8 mouse cellular contexts compared by ENCODE assay signal in the genomic region with DNA sequence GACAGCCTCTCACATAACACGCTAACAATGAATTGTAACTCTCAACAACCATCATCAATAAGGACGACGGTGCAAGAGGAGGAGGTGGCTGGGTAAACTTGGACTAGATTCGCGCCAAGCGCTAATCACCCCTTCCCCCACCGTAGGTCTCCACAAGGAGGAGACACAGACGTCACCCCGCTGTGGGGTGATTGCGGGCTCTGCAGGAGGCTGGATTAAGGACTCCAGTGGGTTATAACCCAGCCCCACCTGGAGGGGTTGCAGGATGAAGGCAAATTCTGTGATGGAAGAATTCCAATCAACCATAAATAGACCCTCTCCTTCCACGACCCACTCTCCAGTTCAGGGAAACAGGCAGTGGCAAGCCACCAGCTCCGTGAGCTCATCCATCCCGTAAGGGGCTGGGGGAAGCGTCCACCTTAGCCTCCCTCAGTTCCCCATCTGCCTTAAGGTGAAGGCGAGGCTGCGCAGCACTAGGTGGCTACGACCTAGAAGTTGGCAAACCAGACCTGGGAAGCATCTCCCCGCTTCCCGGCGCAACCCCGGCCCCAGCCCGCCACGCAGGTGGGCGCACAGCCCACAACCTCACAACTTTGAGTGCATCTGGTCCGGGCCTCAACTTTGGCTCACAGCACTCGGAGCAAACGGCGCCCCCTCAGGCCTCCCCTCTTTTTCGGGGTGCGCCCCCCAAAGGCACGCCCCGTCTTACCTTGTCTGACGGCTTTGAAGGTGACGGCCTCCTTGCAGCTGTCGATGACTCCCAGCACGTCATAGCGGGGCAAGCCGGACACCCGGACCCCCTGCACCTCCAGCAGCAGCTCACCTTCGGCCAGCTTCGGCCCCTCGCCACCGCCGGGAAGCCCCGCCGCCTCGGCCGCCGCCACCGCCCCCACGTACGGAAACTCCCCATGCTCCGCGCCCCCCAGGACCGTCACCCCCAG. TPM values are rescaled to one million over a fixed set of nuclear protein-coding genes. Genes with fewer than 3 reads are reported as not detected.
DNase-seq lines count a peak whose midpoint lies in the region; ATAC-seq and TF ChIP-seq lines count a peak whose summit lies in the region.

No protein-coding gene starts in this region.

- WGBS in heart, embryonic 11.5 days (ENCODE audit: insufficient replicate concordance) = under 1% methylated on average over 55 of the region's 55 CpGs
- under 1% methylated on average over 55 of the region's 55 CpGs for WGBS in kidney, embryonic 15.5 days
- under 1% methylated on average over 51 of the region's 55 CpGs for whole genome bisulfite sequencing in stomach, postnatal 0 days

- peak; percentile 15; the same call in 1 of the 2 replicates for ATAC-seq in heart, embryonic 11.5 days (replicated peaks; ENCODE audit: insufficient number of reproducible peaks, low FRiP score, low TSS enrichment)
- ATAC-seq in kidney, embryonic 15.5 days (replicated peaks; ENCODE audit: low FRiP score) = peak; percentile 15; the same call in 1 of the 2 replicates
- ATAC-seq in stomach, postnatal 0 days (ENCODE audit: low FRiP score, low TSS enrichment) = 0 out of 2 replicates have a peak, but pooled peaks have one; percentile 3
- no peak for ATAC-seq in megakaryocyte progenitor cell, adult 5-6 weeks (replicated peaks; ENCODE audit: poor library complexity)

- H3K4me1 ChIP-seq in heart, embryonic 11.5 days (ENCODE audit: control insufficient read depth, insufficient read depth, low read length) = peaks cover 22% of the 10 kb centered on the region
- peaks cover 25% of the 10 kb centered on the region for H3K4me1 ChIP-seq in kidney, embryonic 15.5 days
- peaks cover 2% of the 10 kb centered on the region; the same call in 1 of the 2 replicates for H3K4me1 ChIP-seq in stomach, postnatal 0 days (replicated peaks; ENCODE audit: control insufficient read depth, insufficient read depth)

- H3K4me2 ChIP-seq in heart, embryonic 11.5 days = peak overlapping the region; percentile 96
- peak overlapping the region; percentile 95 for H3K4me2 ChIP-seq in kidney, embryonic 15.5 days
- H3K4me2 ChIP-seq in stomach, postnatal 0 days (replicated peaks; ENCODE audit: low read depth) = peak overlapping the region; percentile 91

- TF ChIP-seq CTCF in stomach, postnatal 0 days (IDR thresholded peaks at IDR 0.05; ENCODE audit: low read depth) = peak; percentile 52

- no peaks in the 10 kb centered on the region for H3K9me3 ChIP-seq in heart, embryonic 11.5 days (replicated peaks; ENCODE audit: control insufficient read depth, low read length)
- no peaks in the 10 kb centered on the region for H3K9me3 ChIP-seq in kidney, embryonic 15.5 days (replicated peaks)
- no peaks in the 10 kb centered on the region for H3K9me3 ChIP-seq in stomach, postnatal 0 days (ENCODE audit: control insufficient read depth, low read length)

- DNase-seq in 3T3-L1 (ENCODE audit: low read depth, low spot score) = peak; percentile 63
- DNase-seq in Muller cell, postnatal 12 days (ENCODE audit: inconsistent ontology term) = peak; percentile 43
- DNase-seq in cerebellum, postnatal 4 days (ENCODE audit: low spot score in 2 of 2) = peak; percentile 22 to 29
- peak; percentile 37 for DNase-seq in lung, postnatal 14 days
- DNase-seq in stomach, postnatal 0 days (ENCODE audit: low spot score) = peak; percentile 72

- peak overlapping the region; percentile 87 for H3K9ac ChIP-seq in heart, embryonic 11.5 days (ENCODE audit: low read depth, low read length)
- H3K9ac ChIP-seq in kidney, embryonic 15.5 days = peak overlapping the region; percentile 81
- H3K9ac ChIP-seq in stomach, postnatal 0 days (ENCODE audit: low read length) = peak overlapping the region; percentile 84

- H3K27ac ChIP-seq in heart, embryonic 11.5 days (ENCODE audit: low read depth, low read length) = peak overlapping the region; percentile 97
- H3K27ac ChIP-seq in kidney, embryonic 15.5 days = peak overlapping the region; percentile 99
- peak overlapping the region; percentile 96 for H3K27ac ChIP-seq in stomach, postnatal 0 days (replicated peaks)

- no peaks in the 10 kb centered on the region for H3K36me3 ChIP-seq in heart, embryonic 11.5 days (ENCODE audit: control insufficient read depth, insufficient read depth, low read length)
- no peaks in the 10 kb centered on the region for H3K36me3 ChIP-seq in kidney, embryonic 15.5 days
- no peaks in the 10 kb centered on the region for H3K36me3 ChIP-seq in stomach, postnatal 0 days (ENCODE audit: control insufficient read depth, insufficient read depth, low read length)

- no peaks in the 10 kb centered on the region for H3K27me3 ChIP-seq in heart, embryonic 11.5 days (ENCODE audit: control insufficient read depth, insufficient read depth, low read length)
- no peaks in the 10 kb centered on the region for H3K27me3 ChIP-seq in kidney, embryonic 15.5 days
- H3K27me3 ChIP-seq in stomach, postnatal 0 days (ENCODE audit: control insufficient read depth, insufficient read depth, low read length) = no peaks in the 10 kb centered on the region

- peak overlapping the region; percentile 96 for H3K4me3 ChIP-seq in heart, embryonic 11.5 days (ENCODE audit: low read depth, low read length)
- peak overlapping the region; percentile 86 for H3K4me3 ChIP-seq in kidney, embryonic 15.5 days (replicated peaks)
- H3K4me3 ChIP-seq in stomach, postnatal 0 days (ENCODE audit: low read depth, low read length) = peak overlapping the region; percentile 84

- no peak for TF ChIP-seq EP300 in stomach, postnatal 0 days (optimal IDR thresholded peaks at IDR 0.05)

RNA-seq across cellular contexts. Expression of a gene that starts 1.1 kb away (rescaled TPM):
- 7.9 and 9.2 TPM in 2 replicates for polyA plus RNA-seq in heart, embryonic 11.5 days (2014; fragmentation: Nextera tagmentation; extraction: Ambion mirVana)
- polyA plus RNA-seq in kidney, embryonic 15.5 days (2015; fragmentation: Nextera tagmentation; extraction: Ambion mirVana) = 9.8 and 10.2 TPM in 2 replicates
- polyA plus RNA-seq in stomach, postnatal 0 days (2015; fragmentation: Nextera tagmentation; extraction: Ambion mirVana) = 4.4 and 5.2 TPM in 2 replicates
- total RNA-seq in megakaryocyte progenitor cell, adult 5-6 weeks (2015) = 0.07 and 0.15 TPM in 2 replicates
- total RNA-seq in megakaryocyte progenitor cell, adult 5-6 weeks (2017) = 0.21 and 3.3 TPM in 2 replicates
